Mouse (Mus musculus): ENCODE measurements around the gene Msmp. TPM values are rescaled to one million over a fixed set of nuclear protein-coding genes. Genes with fewer than 3 reads are reported as not detected.

Gene Msmp
- polyA plus RNA-seq, 1 experiment from 2014 or later: 2.1 TPM

DNA sequence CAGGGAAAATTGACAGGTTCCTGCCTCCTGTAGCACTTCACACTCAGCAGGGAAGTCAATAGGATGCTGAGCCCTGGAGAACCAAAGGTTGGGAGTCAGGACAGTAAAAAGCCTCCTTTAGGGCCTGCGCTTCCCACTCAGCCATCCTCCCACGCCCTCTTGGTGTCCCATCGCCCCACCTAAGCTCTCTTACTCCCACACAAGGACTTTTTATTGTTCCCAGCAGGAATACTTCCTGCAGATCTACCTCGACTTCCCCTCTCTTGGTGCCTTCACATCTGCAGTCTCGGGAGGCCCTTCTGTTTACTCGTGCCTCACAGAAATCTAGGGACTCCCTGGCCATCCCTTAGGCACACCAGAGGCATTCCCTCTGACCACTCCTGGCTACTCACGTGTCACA is 873 bp downstream of the Msmp start:
- Histone ChIP-seq H3K9me3 (ENCODE audit: control insufficient read depth, low read length) (no peaks in the 10 kb centered on the region), H3K9ac (replicated peaks; ENCODE audit: low read length) (no peak overlapping the region), H3K4me3 (replicated peaks; ENCODE audit: low read depth, low read length) (no peak overlapping the region), H3K4me1 (ENCODE audit: control insufficient read depth, insufficient read depth, low read length) (peaks cover 6% of the 10 kb centered on the region; the same call in 1 of the 2 replicates), H3K27ac (replicated peaks; ENCODE audit: low read depth, low read length) (no peak overlapping the region), H3K36me3 (ENCODE audit: control insufficient read depth, insufficient read depth, low read length) (peaks cover 44% of the 10 kb centered on the region), H3K4me2 (ENCODE audit: low read length) (no peak overlapping the region), H3K27me3 (ENCODE audit: control insufficient read depth, insufficient read depth, low read length) (no peaks in the 10 kb centered on the region)
- DNase-seq: no peak
- WGBS: 78% methylated on average over 7 of the region's 7 CpGs
- no peak for ATAC-seq (ENCODE audit: low FRiP score, low TSS enrichment)

- Histone ChIP-seq H3K27ac (replicated peaks; ENCODE audit: low read depth, low read length) (no peak overlapping the region), H3K27me3 (ENCODE audit: control insufficient read depth, insufficient read depth, low read length) (no peaks in the 10 kb centered on the region), H3K4me1 (ENCODE audit: control insufficient read depth, insufficient read depth, low read length) (peaks cover 12% of the 10 kb centered on the region), H3K4me2 (ENCODE audit: low read length) (no peak overlapping the region), H3K36me3 (ENCODE audit: control insufficient read depth, insufficient read depth, low read length) (peaks cover 44% of the 10 kb centered on the region), H3K9ac (replicated peaks; ENCODE audit: low read length) (no peak overlapping the region), H3K9me3 (ENCODE audit: control insufficient read depth, low read length) (no peaks in the 10 kb centered on the region), H3K4me3 (replicated peaks; ENCODE audit: low read depth, low read length) (no peak overlapping the region)
- no peak for DNase-seq
- WGBS: 96% methylated on average over 5 of the region's 5 CpGs
- no peak for ATAC-seq (ENCODE audit: low FRiP score, low TSS enrichment)
Measured at GRCm38 (mm10) chr4:43582241-43582640, 2.1 kb downstream of the Msmp start.

DNA sequence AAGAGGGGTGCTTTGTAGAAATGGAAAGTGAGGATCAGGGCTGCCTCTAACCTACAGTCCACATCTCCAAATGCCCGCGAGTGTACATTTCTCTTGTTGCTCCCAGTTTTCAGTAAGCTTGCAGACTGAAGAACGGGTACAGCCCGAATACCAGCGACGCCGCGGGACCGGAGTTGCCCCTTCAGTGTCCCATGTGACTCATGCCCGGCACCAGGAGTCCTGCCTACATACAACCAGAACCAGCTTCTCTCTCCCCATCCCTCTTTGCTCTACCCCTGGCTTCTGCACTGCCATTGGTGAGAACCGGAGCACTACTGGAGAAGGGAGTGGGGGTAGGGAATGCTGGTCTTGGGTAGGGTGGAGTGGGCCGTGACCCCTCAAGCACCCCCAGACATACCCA is 2.9 kb downstream of the Msmp start:
- no peak overlapping the region for H3K9ac ChIP-seq (replicated peaks; ENCODE audit: low read length)
- H3K9me3 ChIP-seq (ENCODE audit: control insufficient read depth, low read length): no peaks in the 10 kb centered on the region
- WGBS: 95% methylated on average over 12 of the region's 12 CpGs
- ATAC-seq (ENCODE audit: low FRiP score, low TSS enrichment): no peak
- peaks cover 21% of the 10 kb centered on the region for H3K4me1 ChIP-seq (ENCODE audit: control insufficient read depth, insufficient read depth, low read length)
- no peak overlapping the region for H3K27ac ChIP-seq (replicated peaks; ENCODE audit: low read depth, low read length)
- no peak for DNase-seq
- no peak overlapping the region for H3K4me2 ChIP-seq (ENCODE audit: low read length)
- no peaks in the 10 kb centered on the region for H3K27me3 ChIP-seq (ENCODE audit: control insufficient read depth, insufficient read depth, low read length)
- no peak overlapping the region for H3K4me3 ChIP-seq (replicated peaks; ENCODE audit: low read depth, low read length)
- peaks cover 44% of the 10 kb centered on the region for H3K36me3 ChIP-seq (ENCODE audit: control insufficient read depth, insufficient read depth, low read length)

DNA sequence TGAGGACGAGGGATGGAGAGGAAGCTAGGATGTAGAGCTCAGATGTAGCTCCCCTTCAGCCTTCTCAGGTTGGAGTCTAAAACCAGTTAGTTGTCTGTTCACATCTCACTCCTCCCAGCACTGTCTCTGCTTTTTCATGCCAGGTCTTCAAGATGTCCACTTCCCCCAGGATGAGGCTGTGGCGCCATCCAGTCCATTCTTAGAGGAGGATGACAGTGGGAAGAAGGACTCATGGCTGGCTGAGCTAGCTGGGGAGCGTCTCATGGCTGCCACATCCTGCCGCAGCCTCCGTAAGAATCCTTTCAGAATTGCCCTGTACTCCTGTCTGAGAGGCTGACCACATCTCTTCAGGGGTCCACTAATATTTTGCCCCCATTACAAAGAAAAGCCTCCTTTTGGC is 3.6 kb downstream of the Msmp start:
- H3K4me2 ChIP-seq (ENCODE audit: low read length): no peak overlapping the region
- H3K27ac ChIP-seq (replicated peaks; ENCODE audit: low read depth, low read length): no peak overlapping the region
- 93% methylated on average over 5 of the region's 5 CpGs for WGBS
- no peaks in the 10 kb centered on the region for H3K27me3 ChIP-seq (ENCODE audit: control insufficient read depth, insufficient read depth, low read length)
- H3K36me3 ChIP-seq (ENCODE audit: control insufficient read depth, insufficient read depth, low read length): peaks cover 44% of the 10 kb centered on the region
- peaks cover 27% of the 10 kb centered on the region for H3K4me1 ChIP-seq (ENCODE audit: control insufficient read depth, insufficient read depth, low read length)
- no peak overlapping the region for H3K4me3 ChIP-seq (replicated peaks; ENCODE audit: low read depth, low read length)
- no peaks in the 10 kb centered on the region for H3K9me3 ChIP-seq (ENCODE audit: control insufficient read depth, low read length)
- H3K9ac ChIP-seq (replicated peaks; ENCODE audit: low read length): no peak overlapping the region
- ATAC-seq (ENCODE audit: low FRiP score, low TSS enrichment) (no peak), DNase-seq (no peak)

DNA sequence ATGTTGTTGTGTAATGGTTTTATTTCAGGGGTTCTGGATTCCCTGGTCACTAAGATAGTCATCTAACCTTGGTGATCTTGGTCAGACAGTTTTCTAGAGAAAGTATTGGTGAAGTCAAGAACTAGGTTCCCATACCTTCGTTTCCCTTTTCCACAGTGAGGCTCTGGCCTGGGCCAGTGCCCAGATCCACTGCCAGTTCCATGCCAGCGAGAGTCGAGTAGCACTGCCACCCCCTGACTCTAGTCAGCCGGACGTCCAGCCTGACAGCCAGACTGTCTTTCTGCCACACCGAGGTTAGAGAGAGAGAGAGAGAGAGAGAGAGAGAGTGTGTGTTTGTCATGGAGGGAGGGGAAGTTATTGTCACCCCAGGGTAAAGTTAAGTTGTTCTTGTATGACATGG is 4.6 kb downstream of the Msmp start:
- no peak overlapping the region; the same call in 1 of the 2 replicates for H3K9ac ChIP-seq (replicated peaks; ENCODE audit: low read length)
- no peak for DNase-seq
- no peak overlapping the region for H3K27ac ChIP-seq (replicated peaks; ENCODE audit: low read depth, low read length)
- H3K4me2 ChIP-seq (ENCODE audit: low read length): peak overlapping the region; percentile 83
- no peak for ATAC-seq (ENCODE audit: low FRiP score, low TSS enrichment)
- H3K36me3 ChIP-seq (ENCODE audit: control insufficient read depth, insufficient read depth, low read length): peaks cover 41% of the 10 kb centered on the region
- no peaks in the 10 kb centered on the region for H3K27me3 ChIP-seq (ENCODE audit: control insufficient read depth, insufficient read depth, low read length)
- H3K9me3 ChIP-seq (ENCODE audit: control insufficient read depth, low read length): no peaks in the 10 kb centered on the region
- 82% methylated on average over 6 of the region's 6 CpGs for WGBS
- H3K4me3 ChIP-seq (replicated peaks; ENCODE audit: low read depth, low read length): peak overlapping the region; percentile 85
- H3K4me1 ChIP-seq (ENCODE audit: control insufficient read depth, insufficient read depth, low read length): peaks cover 37% of the 10 kb centered on the region

DNA sequence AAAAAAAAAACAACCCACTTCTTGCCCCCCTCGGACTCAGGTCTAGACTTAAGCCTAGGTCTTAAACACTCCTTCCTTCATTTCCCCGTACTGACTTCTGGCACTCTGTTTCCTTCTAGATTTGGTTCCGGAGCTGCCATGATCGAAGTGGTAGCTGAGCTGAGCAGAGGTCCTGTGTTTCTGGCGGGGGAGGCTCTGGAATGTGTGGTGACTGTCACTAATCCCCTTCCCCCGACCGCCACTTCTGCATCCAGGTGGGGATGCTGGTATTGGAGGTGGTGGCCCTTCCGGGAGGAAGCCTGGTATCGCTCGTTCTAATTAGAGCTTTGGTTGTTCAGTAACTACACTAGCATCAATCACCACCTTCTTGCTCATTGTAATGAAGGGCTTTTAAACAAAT is 5.0 kb downstream of the Msmp start:
- Histone ChIP-seq H3K4me3 (replicated peaks; ENCODE audit: low read depth, low read length) (peak overlapping the region; percentile 85), H3K9me3 (ENCODE audit: control insufficient read depth, low read length) (no peaks in the 10 kb centered on the region), H3K36me3 (ENCODE audit: control insufficient read depth, insufficient read depth, low read length) (peaks cover 38% of the 10 kb centered on the region), H3K27me3 (ENCODE audit: control insufficient read depth, insufficient read depth, low read length) (no peaks in the 10 kb centered on the region), H3K4me2 (ENCODE audit: low read length) (peak overlapping the region; percentile 83), H3K4me1 (ENCODE audit: control insufficient read depth, insufficient read depth, low read length) (peaks cover 39% of the 10 kb centered on the region), H3K27ac (replicated peaks; ENCODE audit: low read depth, low read length) (peak overlapping the region; percentile 85), H3K9ac (replicated peaks; ENCODE audit: low read length) (peak overlapping the region; percentile 88)
- ATAC-seq (ENCODE audit: low FRiP score, low TSS enrichment) (no peak), DNase-seq (peak; percentile 24)
- WGBS: 6% methylated on average over 10 of the region's 10 CpGs

DNA sequence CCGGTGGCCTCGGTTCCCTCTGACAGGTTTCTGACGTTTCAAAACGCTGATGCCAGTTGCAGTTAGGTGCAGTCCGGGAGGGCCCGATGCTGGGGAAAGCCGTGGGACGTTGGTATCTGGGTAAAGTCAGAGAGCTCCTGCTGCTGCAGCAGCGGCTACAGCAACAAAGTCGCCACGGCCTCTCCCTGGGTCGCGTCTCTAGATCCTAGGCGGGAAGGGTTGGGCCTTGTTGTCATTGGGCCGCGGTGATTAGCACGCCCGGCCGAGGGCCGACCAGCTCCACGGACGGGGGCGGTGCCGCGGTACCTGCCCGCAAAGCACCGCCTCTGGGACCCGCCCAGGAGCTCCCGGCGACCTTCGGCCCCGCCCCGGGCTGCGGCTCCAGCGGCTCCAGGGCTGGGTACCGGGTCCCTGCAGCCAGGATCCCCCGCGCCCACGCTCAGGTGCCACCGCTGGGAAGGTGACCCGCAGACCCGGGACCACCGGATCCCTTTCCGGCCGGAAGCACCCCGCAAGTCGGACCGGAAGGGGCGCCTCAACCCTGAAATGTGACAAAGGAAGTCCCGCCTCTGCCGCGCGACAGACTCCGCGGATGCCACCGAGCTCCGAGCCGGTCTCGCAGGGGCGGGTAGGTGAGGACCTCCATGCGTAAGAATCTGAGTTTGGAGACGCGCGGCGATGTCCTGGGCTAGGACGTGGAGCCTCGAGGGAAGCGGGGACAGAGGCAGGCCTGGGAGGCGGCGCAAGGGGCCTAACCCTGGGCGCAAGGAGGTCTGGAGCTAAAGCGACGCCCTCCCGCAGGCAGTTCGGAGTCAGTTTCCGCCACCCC is 5.7 kb downstream of the Msmp start, which contains the start of the genes Rgp1 and Gba2:
Rgp1 (plus strand) TSS at position 340 of the 829 bp plus-strand sequence.
Gba2 (minus strand) TSS at position 498 of the 829 bp plus-strand sequence.
- peak within 1 kb of the TSS; percentile 88 for H3K9ac ChIP-seq (replicated peaks; ENCODE audit: low read length)
- H3K9me3 ChIP-seq (ENCODE audit: control insufficient read depth, low read length): no peaks in the 10 kb centered on the region
- peak within 1 kb of the TSS; percentile 85 for H3K27ac ChIP-seq (replicated peaks; ENCODE audit: low read depth, low read length)
- H3K4me3 ChIP-seq (replicated peaks; ENCODE audit: low read depth, low read length): peak within 1 kb of the TSS; percentile 85
- ATAC-seq (ENCODE audit: low FRiP score, low TSS enrichment) (peak; percentile 82), DNase-seq (peak; percentile 91)
- H3K4me2 ChIP-seq (ENCODE audit: low read length): peak within 1 kb of the TSS; percentile 83
- peaks cover 39% of the 10 kb centered on the region for H3K4me1 ChIP-seq (ENCODE audit: control insufficient read depth, insufficient read depth, low read length)
- peaks cover 38% of the 10 kb centered on the region for H3K36me3 ChIP-seq (ENCODE audit: control insufficient read depth, insufficient read depth, low read length)
- H3K27me3 ChIP-seq (ENCODE audit: control insufficient read depth, insufficient read depth, low read length): no peaks in the 10 kb centered on the region
- under 1% methylated on average over 76 of the region's 76 CpGs for WGBS

- H3K4me3 ChIP-seq (replicated peaks; ENCODE audit: low read depth, low read length): peak overlapping the region; percentile 85
- ATAC-seq (ENCODE audit: low FRiP score, low TSS enrichment) (no peak), DNase-seq (no peak)
- peak overlapping the region; percentile 88 for H3K9ac ChIP-seq (replicated peaks; ENCODE audit: low read length)
- no peak overlapping the region for H3K27ac ChIP-seq (replicated peaks; ENCODE audit: low read depth, low read length)
- 62% methylated on average over 8 of the region's 8 CpGs for WGBS
- peaks cover 39% of the 10 kb centered on the region for H3K4me1 ChIP-seq (ENCODE audit: control insufficient read depth, insufficient read depth, low read length)
- no peaks in the 10 kb centered on the region for H3K9me3 ChIP-seq (ENCODE audit: control insufficient read depth, low read length)
- peaks cover 38% of the 10 kb centered on the region for H3K36me3 ChIP-seq (ENCODE audit: control insufficient read depth, insufficient read depth, low read length)
- no peaks in the 10 kb centered on the region for H3K27me3 ChIP-seq (ENCODE audit: control insufficient read depth, insufficient read depth, low read length)
- H3K4me2 ChIP-seq (ENCODE audit: low read length): peak overlapping the region; percentile 83
Measured at GRCm38 (mm10) chr4:43577237-43577881, 6.9 kb downstream of the Msmp start.
